Mouse (Mus musculus): Measurements from ENCODE around the gene Spock1. TPM values are rescaled to one million over a fixed set of nuclear protein-coding genes. Genes with fewer than 3 reads are reported as not detected.

Spock1 gene
- polyA plus RNA-seq, 1 experiment: 0.03 TPM

GRCm38 (mm10) chr13:57736060-57736459 is 172.1 kb downstream of the Spock1 start:
- peaks cover 28% of the 10 kb centered on the region for H3K4me1 ChIP-seq (ENCODE audit: control insufficient read depth)
- no peaks in the 10 kb centered on the region for H3K36me3 ChIP-seq (ENCODE audit: control insufficient read depth)
- TF ChIP-seq GATA1 (IDR thresholded peaks at IDR 0.05; ENCODE audit: low read length): no peak
- no peak for TF ChIP-seq TAL1 (IDR thresholded peaks at IDR 0.05; ENCODE audit: low read length)
- no peaks in the 10 kb centered on the region; the same call in 1 of the 2 replicates for H3K27me3 ChIP-seq (ENCODE audit: control insufficient read depth)
- no peak overlapping the region for H3K4me3 ChIP-seq (replicated peaks)
- peaks cover 41% of the 10 kb centered on the region for H3K9me3 ChIP-seq (ENCODE audit: control insufficient read depth, low read length)

GRCm38 (mm10) chr13:57734549-57734948 is 173.6 kb downstream of the Spock1 start:
- Histone ChIP-seq H3K36me3 (ENCODE audit: control insufficient read depth) (no peaks in the 10 kb centered on the region), H3K4me3 (replicated peaks) (no peak overlapping the region), H3K9me3 (ENCODE audit: control insufficient read depth, low read length) (peaks cover 52% of the 10 kb centered on the region), H3K4me1 (ENCODE audit: control insufficient read depth) (peaks cover 15% of the 10 kb centered on the region), H3K27me3 (ENCODE audit: control insufficient read depth) (no peaks in the 10 kb centered on the region; the same call in 1 of the 2 replicates)
- TF ChIP-seq GATA1 (IDR thresholded peaks at IDR 0.05; ENCODE audit: low read length): no peak
- TF ChIP-seq TAL1 (IDR thresholded peaks at IDR 0.05; ENCODE audit: low read length): no peak

GRCm38 (mm10) chr13:57733521-57733920 is 174.6 kb downstream of the Spock1 start:
- H3K9me3 ChIP-seq (ENCODE audit: control insufficient read depth, low read length): peaks cover 52% of the 10 kb centered on the region
- H3K4me3 ChIP-seq (replicated peaks): no peak overlapping the region
- no peak for TF ChIP-seq GATA1 (IDR thresholded peaks at IDR 0.05; ENCODE audit: low read length)
- no peak for TF ChIP-seq TAL1 (IDR thresholded peaks at IDR 0.05; ENCODE audit: low read length)
- no peaks in the 10 kb centered on the region; the same call in 1 of the 2 replicates for H3K27me3 ChIP-seq (ENCODE audit: control insufficient read depth)
- no peaks in the 10 kb centered on the region for H3K36me3 ChIP-seq (ENCODE audit: control insufficient read depth)
- H3K4me1 ChIP-seq (ENCODE audit: control insufficient read depth): peaks cover 15% of the 10 kb centered on the region

- H3K4me3 ChIP-seq (replicated peaks): no peak overlapping the region
- H3K27me3 ChIP-seq (ENCODE audit: control insufficient read depth): no peaks in the 10 kb centered on the region; the same call in 1 of the 2 replicates
- H3K9me3 ChIP-seq (ENCODE audit: control insufficient read depth, low read length): peaks cover 49% of the 10 kb centered on the region
- no peaks in the 10 kb centered on the region for H3K36me3 ChIP-seq (ENCODE audit: control insufficient read depth)
- H3K4me1 ChIP-seq (ENCODE audit: control insufficient read depth): peaks cover 15% of the 10 kb centered on the region
- no peak for TF ChIP-seq TAL1 (IDR thresholded peaks at IDR 0.05; ENCODE audit: low read length)
- TF ChIP-seq GATA1 (IDR thresholded peaks at IDR 0.05; ENCODE audit: low read length): no peak
Observed at GRCm38 (mm10) chr13:57732251-57732650, 175.9 kb downstream of the Spock1 start.

GRCm38 (mm10) chr13:57727716-57728115 is 180.4 kb downstream of the Spock1 start:
- Histone ChIP-seq H3K9me3 (ENCODE audit: control insufficient read depth, low read length) (peaks cover 31% of the 10 kb centered on the region), H3K36me3 (ENCODE audit: control insufficient read depth) (no peaks in the 10 kb centered on the region), H3K27me3 (ENCODE audit: control insufficient read depth) (peaks cover 7% of the 10 kb centered on the region; the same call in 1 of the 2 replicates), H3K4me3 (replicated peaks) (no peak overlapping the region), H3K4me1 (ENCODE audit: control insufficient read depth) (peaks cover 4% of the 10 kb centered on the region)
- TF ChIP-seq TAL1 (IDR thresholded peaks at IDR 0.05; ENCODE audit: low read length) (no peak), GATA1 (IDR thresholded peaks at IDR 0.05; ENCODE audit: low read length) (no peak)

- H3K4me1 ChIP-seq (ENCODE audit: control insufficient read depth): no peaks in the 10 kb centered on the region; the same call in 1 of the 2 replicates
- TF ChIP-seq TAL1 (IDR thresholded peaks at IDR 0.05; ENCODE audit: low read length) (no peak), GATA1 (IDR thresholded peaks at IDR 0.05; ENCODE audit: low read length) (no peak)
- H3K4me3 ChIP-seq (replicated peaks): no peak overlapping the region
- H3K9me3 ChIP-seq (ENCODE audit: control insufficient read depth, low read length): peaks cover 27% of the 10 kb centered on the region
- H3K27me3 ChIP-seq (ENCODE audit: control insufficient read depth): peaks cover 7% of the 10 kb centered on the region; the same call in 1 of the 2 replicates
- no peaks in the 10 kb centered on the region for H3K36me3 ChIP-seq (ENCODE audit: control insufficient read depth)
Observed at GRCm38 (mm10) chr13:57726654-57727053, 181.5 kb downstream of the Spock1 start.

- Histone ChIP-seq H3K4me3 (replicated peaks) (no peak overlapping the region), H3K27me3 (ENCODE audit: control insufficient read depth) (peaks cover 7% of the 10 kb centered on the region; the same call in 1 of the 2 replicates), H3K4me1 (ENCODE audit: control insufficient read depth) (no peaks in the 10 kb centered on the region; the same call in 1 of the 2 replicates), H3K9me3 (ENCODE audit: control insufficient read depth, low read length) (peaks cover 13% of the 10 kb centered on the region; the same call in 1 of the 2 replicates), H3K36me3 (ENCODE audit: control insufficient read depth) (no peaks in the 10 kb centered on the region)
- TF ChIP-seq TAL1 (IDR thresholded peaks at IDR 0.05; ENCODE audit: low read length): no peak
- TF ChIP-seq GATA1 (IDR thresholded peaks at IDR 0.05; ENCODE audit: low read length): no peak
Observed at GRCm38 (mm10) chr13:57722329-57722936, 185.7 kb downstream of the Spock1 start.

GRCm38 (mm10) chr13:57721524-57722279 is 186.4 kb downstream of the Spock1 start:
- H3K4me1 ChIP-seq (ENCODE audit: control insufficient read depth): no peaks in the 10 kb centered on the region; the same call in 1 of the 2 replicates
- H3K4me3 ChIP-seq (replicated peaks): no peak overlapping the region
- peaks cover 13% of the 10 kb centered on the region for H3K9me3 ChIP-seq (ENCODE audit: control insufficient read depth, low read length)
- H3K36me3 ChIP-seq (ENCODE audit: control insufficient read depth): no peaks in the 10 kb centered on the region
- no peak for TF ChIP-seq GATA1 (IDR thresholded peaks at IDR 0.05; ENCODE audit: low read length)
- no peak for TF ChIP-seq TAL1 (IDR thresholded peaks at IDR 0.05; ENCODE audit: low read length)
- peaks cover 7% of the 10 kb centered on the region; the same call in 1 of the 2 replicates for H3K27me3 ChIP-seq (ENCODE audit: control insufficient read depth)

GRCm38 (mm10) chr13:57718087-57718486 is 190.0 kb downstream of the Spock1 start:
- peaks cover under 1% of the 10 kb centered on the region; the same call in 1 of the 2 replicates for H3K27me3 ChIP-seq (ENCODE audit: control insufficient read depth)
- no peaks in the 10 kb centered on the region; the same call in 1 of the 2 replicates for H3K4me1 ChIP-seq (ENCODE audit: control insufficient read depth)
- H3K36me3 ChIP-seq (ENCODE audit: control insufficient read depth): no peaks in the 10 kb centered on the region
- H3K4me3 ChIP-seq (replicated peaks): no peak overlapping the region
- TF ChIP-seq GATA1 (IDR thresholded peaks at IDR 0.05; ENCODE audit: low read length) (no peak), TAL1 (IDR thresholded peaks at IDR 0.05; ENCODE audit: low read length) (no peak)
- H3K9me3 ChIP-seq (ENCODE audit: control insufficient read depth, low read length): peaks cover 6% of the 10 kb centered on the region

Data from erythroblast, embryonic 14.5 days (primary cell).